Mouse (Mus musculus) stomach, embryonic 15.5 days (tissue): ENCODE data around the gene Arhgap11a. TPM values are rescaled to one million over a fixed set of nuclear protein-coding genes. Genes with fewer than 3 reads are reported as not detected.

Source experiments
- polyA plus RNA-seq: library from polyadenylated mRNA; unstranded; fragments of >200 nt; fragmentation: Nextera tagmentation; extraction: Ambion mirVana; gene quantifications from 2 replicates; pipeline ENCODE4 v1.2.1, GENCODE M21; 2015

Gene Arhgap11a
- polyA plus RNA-seq, 1 experiment from 2014 or later, result 22.3 TPM

Other genes with a start within 250 kb of the Arhgap11a start
- 5.4 and 6.9 TPM in 2 replicates for gene Grem1, start 90.0 kb downstream of the Arhgap11a start, polyA plus RNA-seq
- gene Scg5, start 19.5 kb downstream of the Arhgap11a start, polyA plus RNA-seq, result 12.4 and 12.9 TPM in 2 replicates
- 0.94 and 1.1 TPM in 2 replicates for gene Gjd2, start 165.0 kb upstream of the Arhgap11a start, polyA plus RNA-seq
- gene Actc1, start 204.9 kb upstream of the Arhgap11a start, polyA plus RNA-seq, result 52.9 and 87.8 TPM in 2 replicates